Mouse (Mus musculus): Measurements from ENCODE around the gene Fut4.
A peak's percentile ranks its signal among the peaks of the same experiment; 100 is the strongest.

Gene Fut4

DNA sequence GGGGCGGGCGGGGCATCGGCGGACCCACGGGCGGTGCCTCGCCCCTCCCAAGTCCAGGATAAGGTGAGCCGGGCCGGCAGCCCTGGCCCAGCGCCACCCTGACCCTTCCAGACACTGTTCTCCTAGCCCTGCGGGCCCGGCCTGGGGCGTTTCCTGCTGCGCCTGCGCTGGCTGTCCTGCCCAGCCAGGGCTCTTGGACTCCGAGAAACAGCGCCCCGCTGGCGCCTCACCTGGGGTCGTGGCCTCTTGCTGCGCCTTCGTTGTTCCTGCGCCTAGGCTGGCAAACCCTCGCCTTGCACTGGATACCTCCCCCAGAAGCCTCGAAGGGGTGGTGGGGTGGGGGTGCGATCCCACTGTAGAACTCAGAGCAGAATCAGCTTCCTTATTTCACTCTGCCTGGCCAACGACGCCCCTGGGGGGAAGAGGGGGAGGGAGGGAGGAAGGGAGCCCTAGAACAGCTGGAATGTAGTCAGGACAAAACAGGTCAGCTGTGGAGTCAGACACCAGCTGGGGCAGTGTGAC lies at the start of gene Fut4:
Fut4 (minus strand) TSS at position 393 of the 522 bp plus-strand sequence.
- DNase-seq (ENCODE audit: low spot score in 2 of 2): peak; percentile 16 to 43

DNA sequence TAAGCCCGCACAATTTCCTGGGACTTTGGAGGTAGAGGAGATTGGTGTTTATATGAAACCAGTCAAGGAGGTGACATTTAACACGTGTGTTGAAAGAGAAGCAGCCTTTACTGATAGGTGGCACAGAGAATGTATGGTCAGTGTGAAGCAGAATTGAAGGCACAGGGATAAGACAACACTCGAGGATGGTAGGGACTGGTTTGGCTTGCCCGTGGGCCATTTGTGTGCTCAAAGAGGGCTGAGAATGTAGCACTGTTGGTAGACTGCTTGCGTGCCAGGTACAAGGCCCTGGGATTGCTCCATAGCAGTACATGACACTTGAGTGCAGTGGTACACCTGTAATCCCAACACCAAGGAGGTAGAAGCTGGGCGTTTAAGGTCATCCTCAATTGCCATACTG lies 35.2 kb upstream of the Fut4 start:
- DNase-seq (ENCODE audit: low spot score in 2 of 2): no peak

DNA sequence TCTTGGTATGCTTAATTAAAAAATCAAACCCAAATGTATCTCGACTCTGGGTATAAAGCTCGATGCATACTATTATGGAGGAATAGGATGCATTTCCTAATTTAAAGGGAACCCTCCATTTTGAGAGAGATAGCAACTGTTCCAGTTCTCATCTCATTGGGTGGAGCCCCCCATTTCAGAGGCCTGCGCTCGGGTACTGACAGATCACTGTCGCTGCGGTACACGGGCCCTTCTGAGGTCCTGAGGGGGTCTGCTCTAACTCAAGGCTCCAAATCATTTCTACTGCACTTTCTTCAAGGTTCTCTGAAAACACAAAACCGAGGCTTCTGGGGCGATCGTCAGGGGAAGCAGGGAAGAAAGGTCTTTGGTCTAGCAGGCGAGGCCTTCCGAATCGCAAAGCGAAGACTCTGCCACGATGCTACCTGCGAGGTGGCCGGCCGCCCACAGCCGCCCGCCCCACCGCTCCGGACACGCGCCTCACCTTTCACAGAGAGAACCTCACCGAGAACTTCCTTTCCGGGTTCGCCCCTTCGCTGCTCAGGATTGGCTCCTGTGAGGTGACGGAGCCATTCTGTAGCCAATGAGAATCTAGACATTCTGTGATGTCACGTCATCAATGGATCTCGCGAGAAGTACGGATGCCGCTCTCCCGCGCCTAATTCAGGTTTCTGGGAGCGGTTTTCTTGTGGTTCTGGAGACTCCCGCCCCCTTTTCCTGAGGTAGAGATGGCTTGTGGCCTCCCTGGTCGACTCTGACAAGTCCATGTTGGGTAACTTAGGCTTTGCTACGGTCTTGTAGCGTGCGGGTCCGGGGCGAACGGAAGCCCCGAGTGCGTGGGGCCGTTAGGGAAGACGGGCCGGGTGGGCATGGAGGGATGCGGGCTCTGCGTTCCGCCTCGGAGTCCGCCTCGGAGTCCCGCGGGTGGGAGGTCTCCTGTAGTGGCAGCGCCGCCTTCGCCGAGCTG lies 32.1 kb upstream of the Fut4 start, which contains the start of the genes Mre11a and Ankrd49:
Mre11a (plus strand) TSS at position 616 of the 964 bp plus-strand sequence.
Ankrd49 (minus strand) TSS at position 818 of the 964 bp plus-strand sequence.
- DNase-seq (ENCODE audit: low spot score in 2 of 2): peak; percentile 93

DNA sequence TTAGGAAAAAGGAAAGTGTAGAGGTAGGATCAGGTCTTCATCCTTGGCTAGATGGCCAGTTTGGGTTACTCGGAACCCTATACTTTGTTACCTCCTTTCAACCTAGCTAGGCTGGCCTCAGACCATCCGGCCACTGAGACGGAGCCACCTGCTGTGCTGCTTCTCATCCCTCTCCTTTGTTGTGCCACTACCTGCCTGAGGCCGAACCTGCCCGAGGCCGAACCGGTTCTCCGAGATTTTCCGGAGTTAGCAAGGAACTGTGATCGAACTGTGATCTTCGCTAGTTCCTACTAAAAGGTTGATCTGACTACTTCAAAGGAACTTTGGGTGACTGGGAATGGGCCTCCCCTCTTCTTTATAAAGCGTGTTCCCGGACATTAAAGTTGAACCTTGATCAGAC lies 26.1 kb upstream of the Fut4 start:
- no peak for DNase-seq (ENCODE audit: low spot score in 2 of 2)

DNA sequence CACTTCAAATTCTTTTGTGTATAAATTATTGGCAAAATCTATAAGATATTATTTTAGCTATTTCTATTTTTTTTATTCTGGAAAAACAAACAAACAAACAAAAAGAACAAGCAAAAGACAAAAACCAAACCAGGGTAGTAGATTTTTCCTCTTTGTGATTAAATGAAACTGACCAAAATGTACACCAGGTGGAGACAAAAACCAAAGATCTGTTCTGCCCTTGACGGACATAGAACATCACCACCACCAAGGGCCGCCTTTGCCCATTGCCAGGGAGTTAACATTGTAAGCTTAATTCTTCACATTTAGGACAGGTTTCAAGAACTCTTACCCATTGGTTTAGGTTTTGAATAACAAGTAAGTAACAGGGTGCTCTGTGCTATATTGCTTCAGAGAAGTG lies 21.6 kb upstream of the Fut4 start:
- DNase-seq (ENCODE audit: low spot score in 2 of 2): no peak

DNA sequence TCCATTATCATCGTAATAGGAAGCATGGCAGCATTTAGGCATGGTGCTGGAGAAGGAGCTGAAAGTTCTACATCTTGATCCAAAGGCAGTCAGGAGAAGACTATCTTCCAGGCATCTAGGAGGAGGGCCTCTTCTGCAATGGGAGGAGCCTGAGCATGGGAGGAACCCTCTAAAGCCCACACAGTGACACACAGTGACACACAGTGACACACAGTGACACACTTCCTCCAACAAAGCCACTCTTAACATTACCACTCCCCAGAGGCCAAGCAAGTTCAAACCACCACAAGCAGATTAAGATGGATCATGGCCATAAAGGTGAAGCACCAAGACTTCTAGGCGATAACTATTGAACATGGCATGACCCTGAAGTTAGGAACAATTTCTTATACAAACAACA lies 19.9 kb upstream of the Fut4 start:
- DNase-seq (ENCODE audit: low spot score in 2 of 2): no peak

DNA sequence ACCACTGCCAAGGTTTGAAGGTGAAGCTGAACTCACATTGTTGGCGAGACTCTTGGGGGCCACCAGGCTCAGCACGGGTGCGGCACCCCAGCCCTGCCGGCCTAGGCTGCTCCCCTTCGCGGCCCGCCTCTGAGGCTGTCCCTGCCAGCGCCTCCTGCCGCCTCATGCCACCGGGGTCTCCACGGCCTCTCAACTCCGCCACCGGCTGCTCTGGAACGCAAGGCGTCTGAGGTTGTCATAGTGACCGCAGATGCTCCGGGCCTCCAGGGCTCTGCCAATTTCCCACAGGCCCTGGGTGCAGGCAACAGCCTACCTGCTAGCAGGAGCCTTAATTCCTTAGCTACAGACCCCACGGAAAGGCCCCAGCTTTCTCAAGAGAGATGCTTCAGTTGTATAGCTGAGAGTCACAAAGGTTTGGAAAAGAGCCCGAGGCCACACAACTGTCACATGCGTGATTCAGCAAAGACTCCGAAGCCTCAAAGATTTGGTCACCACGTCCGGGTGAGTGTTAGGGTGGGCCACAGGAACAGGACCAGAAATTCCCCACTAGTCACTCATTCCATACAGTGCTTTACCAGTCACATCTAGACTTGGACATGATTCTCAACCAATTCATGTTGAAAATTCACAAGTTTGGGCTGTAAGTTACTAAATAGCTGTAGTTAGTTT lies 18.7 kb upstream of the Fut4 start, which contains the start of gene 1700012B09Rik:
1700012B09Rik (minus strand) TSS at position 228 of the 669 bp plus-strand sequence.
- no peak for DNase-seq (ENCODE audit: low spot score in 2 of 2)

DNA sequence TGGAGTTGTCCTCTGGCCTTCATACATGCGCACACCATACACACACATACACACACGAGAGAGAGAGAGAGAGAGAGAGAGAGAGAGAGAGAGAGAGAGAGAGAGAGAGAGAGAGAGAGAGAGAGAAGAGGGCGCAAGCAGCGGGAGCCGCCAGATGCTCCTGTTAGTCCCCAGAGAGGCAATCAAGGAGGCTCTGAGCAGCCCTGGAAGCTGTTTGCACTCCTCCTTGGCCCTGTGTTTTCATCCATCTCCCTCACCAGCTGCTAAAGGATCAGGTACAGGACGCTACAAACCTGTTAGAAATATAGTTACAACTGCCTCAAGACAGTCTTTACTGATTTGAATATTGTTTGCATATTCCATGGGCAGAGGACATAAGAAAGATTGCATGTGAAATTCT lies 17.6 kb upstream of the Fut4 start:
- no peak for DNase-seq (ENCODE audit: low spot score in 2 of 2)

DNA sequence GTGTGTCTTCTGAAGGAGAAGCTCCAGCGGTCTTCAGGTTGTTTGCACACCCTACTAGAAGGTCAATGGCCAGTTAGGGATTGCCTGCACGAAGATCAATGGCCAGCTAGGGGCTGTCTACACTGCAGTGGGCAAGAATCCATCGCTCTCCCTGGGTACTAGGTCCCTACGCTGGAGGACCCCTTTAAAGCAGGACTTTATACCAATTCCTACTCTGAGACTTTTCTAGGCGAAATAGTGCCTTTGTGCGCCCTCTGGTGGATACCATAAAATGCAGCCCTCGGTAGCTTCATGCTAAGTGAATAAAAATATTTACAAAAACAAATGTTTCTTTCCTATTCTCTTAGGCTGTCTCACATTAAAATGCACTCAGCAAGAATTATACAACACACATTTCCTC lies 12.6 kb upstream of the Fut4 start:
- peak; percentile 22 to 64 for DNase-seq (ENCODE audit: low spot score in 2 of 2)

DNA sequence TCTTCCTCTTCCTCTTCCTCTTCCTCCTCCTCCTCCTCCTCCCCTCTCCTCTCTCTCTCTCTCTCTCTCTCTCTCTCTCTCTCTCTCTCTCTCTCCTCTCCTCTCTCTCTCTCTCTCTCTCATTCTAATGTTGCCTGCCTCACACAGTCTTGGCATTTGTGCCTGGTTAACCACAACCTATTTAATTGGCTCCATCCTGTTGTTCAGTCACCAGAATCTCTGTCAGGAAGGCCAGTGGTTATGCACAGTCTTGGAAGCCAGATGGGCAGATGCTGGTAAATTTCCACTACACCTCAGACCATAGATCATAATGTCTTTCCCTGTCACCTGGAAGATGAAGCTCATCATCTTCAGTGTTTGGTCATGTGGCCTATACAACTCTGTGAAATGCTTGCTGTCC lies 7.1 kb upstream of the Fut4 start:
- DNase-seq (ENCODE audit: low spot score in 2 of 2): no peak

DNA sequence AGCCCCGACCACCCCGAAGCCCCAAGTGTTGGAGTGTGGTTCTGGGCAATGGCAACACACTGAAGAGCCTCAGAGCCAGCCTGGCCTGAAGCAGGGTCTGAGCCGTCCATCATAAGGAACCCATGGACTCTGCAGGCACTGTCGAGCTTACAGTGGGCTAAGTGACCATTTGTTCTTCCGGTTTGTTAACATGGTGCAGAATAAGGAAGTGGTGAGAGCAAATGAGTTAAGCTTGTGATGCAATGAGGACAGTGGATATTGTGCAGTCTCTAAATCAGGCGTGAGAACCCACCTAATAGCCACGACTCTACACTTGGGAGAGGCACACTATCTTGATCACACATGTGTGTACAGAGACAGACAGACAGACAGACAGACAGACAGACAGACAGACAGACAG lies 6.4 kb upstream of the Fut4 start:
- DNase-seq (ENCODE audit: low spot score in 2 of 2): no peak

DNA sequence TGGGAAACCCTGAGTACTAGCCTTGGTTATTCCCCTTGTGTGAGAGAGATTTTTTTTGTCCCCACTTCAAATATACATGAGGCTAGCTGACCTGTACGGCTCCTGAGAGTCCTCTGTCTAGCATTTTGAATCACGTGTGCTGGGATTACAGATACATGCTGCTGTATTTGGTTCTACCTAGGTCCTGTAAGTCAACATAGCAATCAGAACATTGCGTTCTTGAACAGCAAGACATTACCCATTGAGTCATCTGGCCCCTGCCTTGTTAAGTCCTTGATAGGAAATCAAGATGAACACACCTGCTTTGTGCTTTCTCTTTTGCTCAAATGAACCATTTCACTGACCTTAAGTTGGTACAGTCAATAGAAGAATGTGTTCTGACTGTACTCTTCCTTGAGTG lies 2.3 kb upstream of the Fut4 start:
- DNase-seq (ENCODE audit: low spot score in 2 of 2): no peak

DNA sequence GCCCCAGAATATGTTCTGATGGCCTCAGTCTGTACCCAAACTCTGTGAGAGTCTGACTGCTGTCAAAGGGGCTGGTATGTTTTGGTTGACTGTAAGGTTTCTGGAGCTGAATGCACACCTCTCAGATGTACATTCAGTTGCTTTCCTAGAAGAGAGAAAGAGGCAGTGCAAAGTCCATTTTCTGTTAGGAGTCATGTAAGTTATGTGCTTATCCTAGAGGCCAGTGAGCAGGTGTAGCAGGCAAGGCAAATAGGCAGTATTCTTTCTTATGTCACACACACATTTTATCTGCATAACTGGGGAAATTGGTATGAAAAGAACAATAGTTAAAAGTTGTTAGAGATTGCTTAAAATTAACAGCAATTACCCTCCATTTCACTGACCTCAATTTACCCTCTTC lies 1.8 kb upstream of the Fut4 start:
- DNase-seq (ENCODE audit: low spot score in 2 of 2): no peak

DNA sequence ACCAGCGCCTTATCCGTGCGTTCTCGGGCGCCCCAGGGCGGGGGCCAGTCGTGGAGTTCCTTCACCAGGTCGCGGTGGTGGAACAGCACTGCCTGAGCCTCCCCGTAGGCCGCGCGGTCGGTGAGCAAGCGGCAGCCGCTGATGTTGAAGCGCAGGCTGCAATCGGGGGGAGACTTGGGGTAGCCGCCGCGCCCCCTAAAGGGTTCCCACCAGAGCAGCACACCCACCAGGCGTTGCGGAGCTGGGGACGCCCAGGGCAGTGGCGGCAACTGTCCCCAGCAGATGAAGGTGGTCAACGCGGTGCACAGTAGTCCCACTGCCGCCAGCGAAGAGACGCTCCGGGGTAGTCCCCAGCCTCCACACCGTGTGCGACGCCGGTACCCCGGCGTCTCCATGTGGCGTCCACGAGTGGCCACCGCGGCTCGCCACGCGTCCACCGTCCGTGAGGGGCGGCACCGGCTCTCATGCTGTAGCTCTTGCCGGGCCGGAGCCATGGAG lies 641 bp downstream of the Fut4 start:
- peak; percentile 10 to 27 for DNase-seq (ENCODE audit: low spot score in 2 of 2)

DNA sequence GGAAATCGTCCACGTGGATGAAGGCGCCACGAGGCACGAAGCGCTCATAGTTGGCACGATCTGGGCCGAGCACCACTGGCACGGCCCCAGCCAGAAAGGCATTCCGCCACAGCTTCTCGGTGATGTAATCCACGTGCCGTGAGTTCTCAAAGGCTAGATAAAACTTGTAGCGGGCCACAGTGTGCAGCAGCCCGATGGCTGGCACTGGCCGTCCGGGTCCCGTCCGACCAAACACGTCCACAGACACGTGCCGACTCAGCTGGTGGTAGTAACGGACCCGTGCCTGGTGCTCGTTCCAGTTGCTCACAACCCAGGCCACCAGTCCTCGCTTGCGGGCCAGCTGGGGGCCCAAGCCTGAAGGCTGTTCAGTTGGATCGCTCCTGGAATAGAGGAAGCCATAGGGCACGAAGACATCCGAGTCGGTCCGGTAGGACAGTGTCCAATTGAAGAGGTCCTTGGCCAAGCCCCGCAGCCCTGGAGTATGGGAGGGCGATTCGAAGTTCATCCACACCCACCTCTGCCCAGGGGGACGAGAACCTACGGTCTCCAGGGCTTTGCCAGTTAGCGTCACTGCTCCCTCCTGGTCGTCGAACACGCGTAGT lies 1.2 kb downstream of the Fut4 start:
- DNase-seq (ENCODE audit: low spot score in 2 of 2): no peak

DNA sequence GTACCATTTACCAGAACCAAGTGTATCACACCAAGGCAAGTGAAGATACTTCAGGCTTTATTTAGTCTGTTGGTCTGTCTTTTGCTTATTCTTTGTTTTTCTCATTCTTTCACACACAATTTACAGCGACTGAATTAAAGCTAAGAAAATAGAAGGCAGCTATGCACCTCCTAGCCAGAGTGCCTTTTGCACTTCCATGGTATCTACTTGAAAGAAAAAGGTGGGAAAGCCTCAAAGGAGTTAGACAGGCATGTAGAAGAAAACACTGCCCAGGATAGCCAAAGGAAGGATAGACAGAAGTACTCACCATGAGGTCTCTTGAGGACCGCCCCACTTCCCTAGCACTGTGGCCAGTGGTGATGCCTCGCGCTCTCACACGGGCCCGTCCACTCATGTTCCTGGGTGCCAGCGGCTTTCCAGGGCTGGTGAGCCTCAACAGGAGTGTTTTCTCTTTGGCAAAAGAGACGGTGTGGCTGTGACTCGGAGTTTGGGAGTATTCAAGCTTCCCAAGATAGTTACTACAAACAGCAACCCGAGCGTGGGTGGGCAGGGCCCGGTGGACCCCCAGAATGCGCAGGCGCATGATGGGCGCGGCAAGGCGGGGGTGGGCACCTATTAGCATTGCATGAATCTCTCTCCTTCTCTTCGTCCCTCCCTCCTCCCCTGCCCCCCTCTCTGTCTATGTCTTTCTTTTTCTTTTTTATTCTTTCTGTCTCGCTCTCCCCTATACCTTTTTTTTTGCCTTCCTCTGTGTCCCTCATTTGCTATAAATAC lies 11.9 kb downstream of the Fut4 start, which contains the start of gene Piwil4:
Piwil4 (minus strand) TSS at position 583 of the 774 bp plus-strand sequence.
- no peak for DNase-seq (ENCODE audit: low spot score in 2 of 2)

DNA sequence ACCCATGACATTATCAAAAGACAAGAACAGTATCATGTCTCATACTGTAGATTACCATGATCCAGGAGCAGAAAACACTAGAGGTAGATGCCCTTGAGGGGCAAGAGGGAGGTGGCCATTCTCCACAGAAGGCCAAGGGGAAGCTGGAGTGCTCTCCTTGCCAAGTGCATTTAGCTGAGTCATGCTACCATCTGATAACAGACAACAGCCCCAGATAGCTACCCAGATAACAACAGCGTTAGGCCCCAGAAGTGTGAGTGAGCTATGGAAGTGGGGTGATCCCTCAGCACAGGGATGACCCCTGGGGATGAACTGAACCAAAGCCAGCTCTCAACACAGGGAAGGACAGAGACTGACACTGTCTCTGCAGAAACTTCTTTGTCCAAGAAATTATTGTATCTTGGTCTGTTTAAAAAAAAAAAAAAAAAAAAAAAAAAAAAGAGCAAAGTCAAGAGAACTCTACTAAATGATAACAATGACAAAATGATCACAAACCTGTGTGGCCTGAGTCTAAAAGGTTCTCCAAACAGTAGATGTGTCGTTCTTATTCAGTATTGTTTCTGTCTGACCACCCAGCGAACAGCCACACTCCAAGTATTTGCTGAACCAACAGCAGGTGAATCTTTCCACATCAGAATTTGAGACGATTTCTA lies 12.6 kb downstream of the Fut4 start:
- no peak for DNase-seq (ENCODE audit: low spot score in 2 of 2)

DNA sequence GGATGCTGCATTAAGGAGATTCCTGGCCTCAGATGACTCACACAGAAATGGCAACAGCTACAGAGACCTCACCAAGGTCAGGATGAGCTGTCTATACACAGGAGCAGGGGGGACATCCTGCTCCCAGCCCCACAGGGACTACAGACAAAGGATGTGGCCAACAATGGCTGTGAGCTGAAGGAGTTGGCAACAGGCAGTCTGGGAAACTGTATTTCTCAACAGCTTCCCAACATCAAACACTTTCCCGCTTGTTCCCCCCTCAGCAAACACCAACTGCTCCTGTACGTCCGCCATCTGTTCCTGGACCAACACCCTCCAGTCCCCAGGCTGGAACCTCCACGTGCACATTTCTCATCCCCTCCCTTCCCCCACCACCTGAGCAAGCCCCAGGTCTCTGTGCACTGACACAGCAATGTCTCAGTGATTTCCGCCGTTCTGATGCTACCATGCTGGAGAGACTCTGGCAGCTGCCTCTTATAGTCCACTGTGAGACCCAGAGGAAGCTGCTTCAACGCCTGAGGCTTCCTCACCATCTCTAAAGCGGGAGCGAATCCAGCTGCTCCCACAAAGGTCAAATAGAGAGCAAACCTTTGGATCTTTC lies 21.2 kb downstream of the Fut4 start:
- DNase-seq (ENCODE audit: low spot score in 2 of 2): no peak

DNA sequence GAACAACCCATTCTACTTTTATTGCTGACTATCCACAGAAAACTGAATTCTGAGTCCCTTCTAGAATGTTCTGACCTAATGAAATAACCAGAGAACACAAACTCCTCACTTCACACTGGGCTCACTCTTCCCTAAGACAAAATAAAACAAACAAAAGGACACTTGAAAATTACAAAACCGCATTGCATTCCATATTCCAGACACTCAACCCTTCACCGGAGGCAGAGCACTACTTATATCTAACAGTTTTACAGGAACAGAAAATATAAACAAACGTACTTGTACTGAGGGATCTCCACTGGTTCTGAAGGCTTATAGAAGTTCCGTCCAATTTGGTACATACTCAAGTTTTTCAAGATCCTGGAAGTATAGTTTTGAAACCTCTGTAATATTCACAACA lies 23.8 kb downstream of the Fut4 start:
- DNase-seq (ENCODE audit: low spot score in 2 of 2): no peak

DNA sequence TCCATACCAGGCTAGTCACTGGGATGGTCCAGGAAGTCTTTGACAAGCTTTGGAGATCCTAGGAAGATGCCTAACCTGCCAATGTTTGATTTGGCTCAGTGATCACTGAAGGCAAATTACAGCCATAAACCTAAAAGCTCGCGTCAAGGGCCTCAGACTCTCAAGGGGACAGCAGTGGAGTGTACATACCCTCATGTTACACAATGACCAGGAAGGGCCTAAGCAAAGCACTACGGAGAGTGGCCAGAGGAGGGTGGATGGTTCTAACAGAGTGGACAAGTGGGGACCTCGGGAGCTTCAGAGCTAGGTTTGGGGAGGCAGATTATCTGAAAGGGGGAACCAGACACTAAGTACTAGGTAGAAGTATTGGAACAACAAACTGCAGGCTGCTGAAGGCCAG lies 25.6 kb downstream of the Fut4 start:
- DNase-seq (ENCODE audit: low spot score in 2 of 2): no peak

Measured in spleen, postnatal 10 days (tissue).